Mouse (Mus musculus) CH12.LX (cell line): ENCODE data around the gene Plbd2.

Experiments used
- ETS1 ChIP-seq: conservative IDR thresholded peaks from 2 replicates; pipeline ENCODE4 v1.6.1; 2012; ENCODE audit warnings: low read depth, mild to moderate bottlenecking, inconsistent platforms, low read length, improper control_type of control experiment, moderate library complexity
- POLR2A ChIP-seq: IDR thresholded peaks from 2 replicates; pipeline ENCODE4 v1.6.1; 2011; ENCODE audit warnings: low read depth, mild to moderate bottlenecking, improper control_type of control experiment, low read length
- POLR2AphosphoS2 ChIP-seq: IDR thresholded peaks from 2 replicates; pipeline ENCODE4 v1.6.1; 2011; ENCODE audit warnings: low read depth, low read length, improper control_type of control experiment
- USF1 ChIP-seq: IDR thresholded peaks from 2 replicates; pipeline ENCODE4 v1.6.1; 2014; ENCODE audit warnings: low read depth, mild to moderate bottlenecking, inconsistent platforms, low read length, improper control_type of control experiment

DNA sequence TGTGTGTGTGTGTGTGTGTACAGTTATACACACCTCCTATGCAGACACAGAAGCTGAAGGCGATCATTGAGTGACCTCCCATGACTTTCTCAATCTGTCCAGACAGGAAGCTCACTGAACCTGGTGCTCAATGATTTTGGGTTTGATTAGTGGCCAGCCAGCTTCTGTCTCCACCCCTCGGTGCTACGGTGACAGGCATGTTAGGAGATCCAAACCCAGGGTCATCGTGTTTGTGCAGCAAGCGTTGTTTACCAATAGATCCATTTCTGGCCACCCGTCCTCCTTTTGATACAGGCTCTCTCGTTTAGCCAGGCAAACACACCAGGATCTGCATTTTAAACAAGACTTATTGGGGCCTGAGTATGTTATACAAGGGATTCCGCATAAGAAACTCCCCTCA, 28.2 kb upstream of the Plbd2 start:
- TF ChIP-seq USF1 (no peak), ETS1 (no peak), POLR2AphosphoS2 (no peak), POLR2A (no peak)
